Mouse (Mus musculus): Measurements from ENCODE around the gene Slc48a1. TPM values are rescaled to one million over a fixed set of nuclear protein-coding genes. Genes with fewer than 3 reads are reported as not detected.

The Slc48a1 gene
- polyA plus RNA-seq, 2 experiments, result 35.0 to 73.9 TPM

DNA sequence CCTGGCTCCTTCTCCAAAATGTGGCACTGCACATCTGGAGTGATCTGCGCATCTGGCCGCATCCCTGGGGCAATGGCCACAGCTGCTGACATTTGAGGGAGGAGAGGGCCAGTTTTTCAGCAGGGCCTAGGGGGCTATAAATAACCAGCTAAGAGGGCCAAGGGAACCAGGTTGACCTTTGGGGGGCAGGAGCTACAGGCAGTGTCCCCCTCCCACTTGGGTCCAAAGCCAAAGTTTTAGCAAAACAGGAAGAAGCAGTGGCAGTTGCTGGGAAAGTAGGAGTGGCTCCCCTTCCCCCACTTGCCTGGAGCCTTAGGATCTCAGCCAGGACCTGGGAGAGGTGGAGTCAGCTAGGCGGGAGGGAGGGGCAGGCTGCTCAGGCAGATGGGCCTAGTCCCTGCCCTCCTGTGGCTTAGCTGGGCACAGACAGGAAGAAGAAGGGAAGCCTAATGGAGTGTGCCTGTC, 61.7 kb downstream of the Slc48a1 start:
- H3K27me3 ChIP-seq (ENCODE audit: control insufficient read depth, insufficient read depth, low read length), result no peaks in the 10 kb centered on the region
- H3K9me3 ChIP-seq (ENCODE audit: control insufficient read depth, low read length), result no peaks in the 10 kb centered on the region
- 63% methylated on average over 3 of the region's 3 CpGs for WGBS (ENCODE audit: insufficient replicate concordance)
- no peak overlapping the region for H3K4me2 ChIP-seq (ENCODE audit: low read depth)
- H3K4me3 ChIP-seq (ENCODE audit: insufficient read depth in 1 of 2, low read depth in 2 of 2, low read length in 2 of 2), result no peak overlapping the region
- DNase-seq (ENCODE audit: low read depth in 3 of 3, low spot score in 3 of 3) (no peak), ATAC-seq (ENCODE audit: insufficient read depth) (0 out of 2 replicates have a peak, but pooled peaks have one; percentile 19)
- H3K4me1 ChIP-seq (replicated peaks; ENCODE audit: control insufficient read depth in 2 of 2, insufficient read depth in 2 of 2, low read length in 1 of 2), result peaks cover 16 to 58% of the 10 kb centered on the region in 2 experiments
- H3K27ac ChIP-seq, result no peak overlapping the region
- no peak overlapping the region for H3K9ac ChIP-seq (replicated peaks)
- H3K36me3 ChIP-seq (replicated peaks; ENCODE audit: control insufficient read depth, insufficient read depth, low read depth), result no peaks in the 10 kb centered on the region
- TF ChIP-seq EP300 (IDR thresholded peaks at IDR 0.05; ENCODE audit: low read depth), result no peak
- peak; percentile 50 for TF ChIP-seq CTCF (IDR thresholded peaks at IDR 0.05; ENCODE audit: low read depth)

DNA sequence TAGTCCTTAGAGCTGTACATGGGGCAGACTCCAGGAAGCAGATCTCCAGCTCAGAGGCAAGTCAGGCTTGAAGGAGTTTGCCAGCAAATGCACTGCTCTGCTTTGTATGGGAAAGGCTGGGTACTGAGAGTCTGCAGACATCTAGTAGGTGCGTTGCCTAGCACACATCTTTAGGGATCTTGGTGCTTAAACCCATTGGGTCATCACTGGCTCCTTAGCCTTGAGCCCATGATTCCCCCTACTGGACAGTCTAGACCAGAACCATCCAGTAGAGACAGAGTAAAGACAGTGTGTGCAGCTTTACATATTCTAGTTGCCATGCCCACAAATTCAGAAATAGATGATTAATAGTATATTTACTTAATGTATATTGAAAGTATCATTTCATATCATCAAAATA, 62.5 kb downstream of the Slc48a1 start:
- Histone ChIP-seq H3K4me1 (replicated peaks; ENCODE audit: control insufficient read depth in 2 of 2, insufficient read depth in 2 of 2, low read length in 1 of 2) (peaks cover 16 to 65% of the 10 kb centered on the region in 2 experiments), H3K27ac (no peak overlapping the region), H3K27me3 (ENCODE audit: control insufficient read depth, insufficient read depth, low read length) (no peaks in the 10 kb centered on the region), H3K36me3 (replicated peaks; ENCODE audit: control insufficient read depth, insufficient read depth, low read depth) (no peaks in the 10 kb centered on the region), H3K4me2 (ENCODE audit: low read depth) (no peak overlapping the region), H3K4me3 (ENCODE audit: insufficient read depth in 1 of 2, low read depth in 2 of 2, low read length in 2 of 2) (no peak overlapping the region), H3K9me3 (ENCODE audit: control insufficient read depth, low read length) (no peaks in the 10 kb centered on the region), H3K9ac (replicated peaks) (no peak overlapping the region)
- DNase-seq (ENCODE audit: low read depth in 3 of 3, low spot score in 3 of 3) (no peak), ATAC-seq (ENCODE audit: insufficient read depth) (no peak)
- 80% methylated on average over 1 of the region's 1 CpGs for WGBS (ENCODE audit: insufficient replicate concordance)
- TF ChIP-seq CTCF (IDR thresholded peaks at IDR 0.05; ENCODE audit: low read depth) (peak; percentile 47), EP300 (IDR thresholded peaks at IDR 0.05; ENCODE audit: low read depth) (no peak)

DNA sequence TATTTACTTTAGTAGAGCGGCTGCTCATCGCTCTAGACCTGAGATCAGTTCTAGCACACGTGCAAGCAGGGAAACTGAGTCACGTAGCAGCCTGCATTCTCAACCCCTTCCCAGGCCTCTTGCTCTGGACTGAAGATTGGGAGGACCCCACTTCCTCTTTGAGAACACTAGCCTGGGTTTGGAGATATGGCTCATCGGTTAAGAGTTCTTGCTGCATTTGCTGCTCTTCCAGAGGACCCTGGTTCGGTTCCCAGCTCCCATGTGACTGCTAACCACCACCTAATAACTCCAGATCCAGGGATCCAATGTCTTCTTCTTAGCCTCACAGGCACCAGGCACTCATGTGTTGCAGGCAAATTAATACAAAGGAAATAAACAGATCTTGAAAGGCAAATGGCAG, 63.1 kb downstream of the Slc48a1 start:
- no peaks in the 10 kb centered on the region for H3K9me3 ChIP-seq (ENCODE audit: control insufficient read depth, low read length)
- H3K36me3 ChIP-seq (replicated peaks; ENCODE audit: control insufficient read depth, insufficient read depth, low read depth), result no peaks in the 10 kb centered on the region
- H3K4me1 ChIP-seq (replicated peaks; ENCODE audit: control insufficient read depth in 2 of 2, insufficient read depth in 2 of 2, low read length in 1 of 2), result peaks cover 17 to 70% of the 10 kb centered on the region in 2 experiments
- H3K4me2 ChIP-seq (ENCODE audit: low read depth), result no peak overlapping the region
- H3K9ac ChIP-seq (replicated peaks), result no peak overlapping the region
- H3K4me3 ChIP-seq (ENCODE audit: insufficient read depth in 1 of 2, low read depth in 2 of 2, low read length in 2 of 2), result no peak overlapping the region
- no peaks in the 10 kb centered on the region for H3K27me3 ChIP-seq (ENCODE audit: control insufficient read depth, insufficient read depth, low read length)
- H3K27ac ChIP-seq, result no peak overlapping the region
- WGBS (ENCODE audit: insufficient replicate concordance), result 55% methylated on average over 6 of the region's 6 CpGs
- TF ChIP-seq CTCF (IDR thresholded peaks at IDR 0.05; ENCODE audit: low read depth), result no peak
- no peak for TF ChIP-seq EP300 (IDR thresholded peaks at IDR 0.05; ENCODE audit: low read depth)
- DNase-seq (ENCODE audit: low read depth in 3 of 3, low spot score in 3 of 3) (no peak), ATAC-seq (ENCODE audit: insufficient read depth) (no peak)

DNA sequence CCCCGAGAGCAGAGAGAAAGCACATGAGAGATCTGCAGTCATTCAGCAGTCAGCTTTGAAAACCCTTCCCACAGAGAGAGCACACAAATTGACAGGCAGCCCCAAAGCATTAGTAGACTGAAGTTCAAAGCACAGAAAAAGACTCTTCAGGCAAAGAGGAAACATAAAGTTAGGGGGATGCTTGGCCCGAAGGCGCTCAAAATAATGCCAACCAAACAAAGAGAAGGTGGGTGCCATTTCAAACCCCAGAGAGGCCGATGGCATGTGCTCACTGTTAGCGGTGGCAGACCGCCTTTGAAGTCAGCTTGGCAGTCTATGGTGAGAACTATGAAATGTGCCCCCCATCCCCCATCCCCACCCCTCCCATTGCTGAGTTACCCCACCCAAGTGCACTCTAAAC, 63.7 kb downstream of the Slc48a1 start:
- 71% methylated on average over 6 of the region's 6 CpGs for WGBS (ENCODE audit: insufficient replicate concordance)

More for the DNA sequence above, 63.7 kb downstream of the Slc48a1 start:
- no peak for DNase-seq (ENCODE audit: low read depth in 3 of 3, low spot score in 3 of 3)
- H3K27ac ChIP-seq, result no peak overlapping the region
- TF ChIP-seq EP300 (IDR thresholded peaks at IDR 0.05; ENCODE audit: low read depth) (no peak), CTCF (IDR thresholded peaks at IDR 0.05; ENCODE audit: low read depth) (no peak)
- H3K4me2 ChIP-seq (ENCODE audit: low read depth), result peak overlapping the region; percentile 22; the same call in 1 of the 2 replicates
- H3K4me1 ChIP-seq (replicated peaks; ENCODE audit: control insufficient read depth in 2 of 2, insufficient read depth in 2 of 2, low read length in 1 of 2), result peaks cover 23 to 72% of the 10 kb centered on the region in 2 experiments
- no peak overlapping the region for H3K4me3 ChIP-seq (ENCODE audit: insufficient read depth in 1 of 2, low read depth in 2 of 2, low read length in 2 of 2)
- ATAC-seq (ENCODE audit: insufficient read depth), result no peak
- no peak overlapping the region for H3K9ac ChIP-seq (replicated peaks)
- no peaks in the 10 kb centered on the region for H3K36me3 ChIP-seq (replicated peaks; ENCODE audit: control insufficient read depth, insufficient read depth, low read depth)
- H3K27me3 ChIP-seq (ENCODE audit: control insufficient read depth, insufficient read depth, low read length), result no peaks in the 10 kb centered on the region
- no peaks in the 10 kb centered on the region for H3K9me3 ChIP-seq (ENCODE audit: control insufficient read depth, low read length)

Other genes with a start within 250 kb of the Slc48a1 start
- gene Rpap3, start 72.7 kb upstream of the Slc48a1 start, polyA plus RNA-seq (2012; rRNA removed), result 3.4 and 6.8 TPM in 2 replicates
- 11.2 and 11.4 TPM in 2 replicates for gene Rpap3, start 72.7 kb upstream of the Slc48a1 start, polyA plus RNA-seq (2014; fragmentation: Nextera tagmentation; extraction: Ambion mirVana)
- 0.01 and 0.02 TPM in 2 replicates for gene Endou, start 47.2 kb upstream of the Slc48a1 start, polyA plus RNA-seq (2012; rRNA removed)
- not detected in 2 replicates for gene Endou, start 47.2 kb upstream of the Slc48a1 start, polyA plus RNA-seq (2014; fragmentation: Nextera tagmentation; extraction: Ambion mirVana)
- 2.2 and 2.3 TPM in 2 replicates for gene Rapgef3, start 10.5 kb upstream of the Slc48a1 start, polyA plus RNA-seq (2012; rRNA removed)
- 0.84 and 0.95 TPM in 2 replicates for gene Rapgef3, start 10.5 kb upstream of the Slc48a1 start, polyA plus RNA-seq (2014; fragmentation: Nextera tagmentation; extraction: Ambion mirVana)
- 8.6 and 11.3 TPM in 2 replicates for gene Hdac7, start 66.0 kb downstream of the Slc48a1 start, polyA plus RNA-seq (2012; rRNA removed)
- gene Hdac7, start 66.0 kb downstream of the Slc48a1 start, polyA plus RNA-seq (2014; fragmentation: Nextera tagmentation; extraction: Ambion mirVana), result 4.7 and 6.6 TPM in 2 replicates
- gene Vdr, start 132.1 kb downstream of the Slc48a1 start, polyA plus RNA-seq (2012; rRNA removed), result 0.08 and 0.11 TPM in 2 replicates
- 0.15 and 0.32 TPM in 2 replicates for gene Vdr, start 132.1 kb downstream of the Slc48a1 start, polyA plus RNA-seq (2014; fragmentation: Nextera tagmentation; extraction: Ambion mirVana)
- 10.5 and 10.7 TPM in 2 replicates for gene Tmem106c, start 185.7 kb downstream of the Slc48a1 start, polyA plus RNA-seq (2012; rRNA removed)
- 13.2 and 14.7 TPM in 2 replicates for gene Tmem106c, start 185.7 kb downstream of the Slc48a1 start, polyA plus RNA-seq (2014; fragmentation: Nextera tagmentation; extraction: Ambion mirVana)
- 0.23 and 0.56 TPM in 2 replicates for gene Col2a1, start 226.2 kb downstream of the Slc48a1 start, polyA plus RNA-seq (2012; rRNA removed)
- gene Col2a1, start 226.2 kb downstream of the Slc48a1 start, polyA plus RNA-seq (2014; fragmentation: Nextera tagmentation; extraction: Ambion mirVana), result 0.04 and 0.13 TPM in 2 replicates

All from liver, embryonic 14.5 days (tissue).